Mouse (Mus musculus) embryonic fibroblast, embryonic 13.5 days (primary cell): ENCODE data around the gene B3gnt8.

Experiments
- CTCF ChIP-seq: IDR thresholded peaks from 2 replicates; pipeline ENCODE4 v1.5.1; 2011; ENCODE audit warnings: mild to moderate bottlenecking, control low read depth, low read length, moderate library complexity, borderline replicate concordance; ENCODE audit not compliant: insufficient read depth
- POLR2A ChIP-seq: IDR thresholded peaks from 2 replicates; pipeline ENCODE4 v1.6.1; 2011; ENCODE audit warnings: low read depth, mild to moderate bottlenecking, control low read depth, low read length, moderate library complexity

GRCm38 (mm10) chr7:25639754-25640153 lies 13.3 kb downstream of the B3gnt8 start:
- TF ChIP-seq POLR2A (no peak), CTCF (no peak)
